ENCODE assay signal across 8 mouse cellular contexts in the genomic region with DNA sequence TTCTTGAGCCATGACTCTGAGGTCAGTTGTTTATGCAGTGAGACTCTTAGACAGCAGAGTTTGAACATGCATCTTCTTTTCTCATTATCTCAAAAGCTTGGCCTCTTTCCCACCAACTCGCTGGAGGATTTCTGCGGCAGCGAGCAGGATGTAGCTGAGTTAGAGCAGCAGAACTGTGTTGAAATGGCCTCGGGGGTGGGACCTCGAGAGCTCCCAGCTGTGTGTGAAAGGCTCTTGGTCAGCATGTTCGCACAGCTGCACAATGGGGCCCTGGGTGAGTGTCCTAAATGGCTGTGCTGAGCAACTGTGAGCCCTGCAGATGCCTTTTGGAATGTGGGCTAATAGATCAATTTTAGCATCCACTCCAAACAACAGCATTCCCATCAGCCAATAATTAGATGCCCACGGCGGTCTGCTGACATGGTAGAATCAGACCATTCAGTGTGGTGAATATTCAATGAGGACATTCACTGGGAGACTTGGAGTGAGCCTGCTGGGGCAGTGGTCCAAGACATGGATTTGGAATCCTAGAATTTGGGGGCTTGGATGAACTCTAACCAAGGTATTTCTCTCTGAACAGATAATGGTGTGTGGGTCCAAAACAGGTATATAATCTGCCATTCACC. TPM values are rescaled to one million over a fixed set of nuclear protein-coding genes. Genes with fewer than 3 reads are reported as not detected.
DNase-seq lines count a peak whose midpoint lies in the region; ATAC-seq and TF ChIP-seq lines count a peak whose summit lies in the region.

No protein-coding gene starts in this region.

- peak; percentile 73 for ATAC-seq in hindbrain, embryonic 15.5 days (ENCODE audit: low FRiP score, low read depth)

- no peaks in the 10 kb centered on the region for H3K27me3 ChIP-seq in hindbrain, embryonic 15.5 days

- DNase-seq in right cerebral cortex, postnatal 10 days (ENCODE audit: low spot score in 2 of 2) = peak; percentile 49 to 52
- DNase-seq in right cerebral cortex, adult 2 months (ENCODE audit: low spot score in 2 of 2) = no peak
- DNase-seq in gastrocnemius, adult 2 months = peak; percentile 84
- peak; percentile 88 for DNase-seq in lung, postnatal 10 days
- DNase-seq in testis, postnatal 14 days (ENCODE audit: low spot score) = peak; percentile 52
- no peak for DNase-seq in cerebellum, postnatal 36 days
- DNase-seq in layer of hippocampus, adult 9-10 months (ENCODE audit: low spot score) = no peak

- H3K36me3 ChIP-seq in hindbrain, embryonic 15.5 days = no peaks in the 10 kb centered on the region

- H3K4me3 ChIP-seq in gastrocnemius, adult 2 months = no peak overlapping the region
- no peak overlapping the region for H3K4me3 ChIP-seq in hindbrain, embryonic 15.5 days

- intact Hi-C loops in gastrocnemius, adult 2 months (cut with DNase I) = no loop called here

- H3K9ac ChIP-seq in hindbrain, embryonic 15.5 days = no peak overlapping the region

- H3K9me3 ChIP-seq in hindbrain, embryonic 15.5 days = no peaks in the 10 kb centered on the region

- H3K4me2 ChIP-seq in hindbrain, embryonic 15.5 days = peak overlapping the region; percentile 9; the same call in 1 of the 2 replicates

- peak overlapping the region; percentile 61 for H3K27ac ChIP-seq in gastrocnemius, adult 2 months
- no peak overlapping the region; the same call in 1 of the 2 replicates for H3K27ac ChIP-seq in hindbrain, embryonic 15.5 days (replicated peaks)

- 10% methylated on average over 8 of the region's 8 CpGs for WGBS in hindbrain, embryonic 15.5 days

- H3K4me1 ChIP-seq in hindbrain, embryonic 15.5 days (replicated peaks) = 0 out of 2 replicates have a peak, but pooled peaks cover 7% of the 10 kb centered on the region

- no peak for TF ChIP-seq CTCF in gastrocnemius, adult 2 months (IDR thresholded peaks at IDR 0.05)

RNA-seq across cellular contexts. Expression of a gene that starts 49.1 kb away (rescaled TPM):
- not detected for total RNA-seq in gastrocnemius, adult 2 months (2021)
- polyA plus RNA-seq in hindbrain, embryonic 15.5 days (2015; fragmentation: Nextera tagmentation; extraction: Ambion mirVana) = not detected in 2 replicates

Comparison
In these comparisons a context has a peak if more than half of its experiments do, and no peak if none do; other contexts are left out.
1. DNase-seq: peak in right cerebral cortex, postnatal 10 days (2 of 2), gastrocnemius, adult 2 months (single experiment), lung, postnatal 10 days (single experiment) and testis, postnatal 14 days (single experiment); none in right cerebral cortex, adult 2 months (0 of 2), cerebellum, postnatal 36 days (0 of 2) and layer of hippocampus, adult 9-10 months (single experiment).